17 mouse cellular contexts compared by ENCODE assay signal in the genomic region with DNA sequence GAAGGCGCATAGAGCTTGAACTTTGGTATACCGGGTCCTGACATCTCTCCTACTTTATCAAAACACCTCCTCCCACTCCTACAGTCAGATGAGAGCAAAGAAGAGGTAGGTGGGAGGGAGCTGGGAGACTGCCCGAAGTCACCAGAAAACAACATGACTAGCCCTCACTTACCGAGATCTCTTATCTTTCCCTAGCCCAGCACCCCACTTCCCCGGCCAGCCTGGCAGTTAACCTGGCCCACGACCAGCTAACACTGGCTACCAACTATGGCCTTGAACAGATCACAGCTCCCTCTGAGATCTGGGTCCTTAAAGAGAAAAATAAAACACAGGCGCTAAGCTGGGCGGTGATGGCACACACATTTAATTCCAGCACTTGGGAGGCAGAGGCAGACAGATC. TPM values are rescaled to one million over a fixed set of nuclear protein-coding genes. Genes with fewer than 3 reads are reported as not detected.
DNase-seq lines count a peak whose midpoint lies in the region; ATAC-seq and TF ChIP-seq lines count a peak whose summit lies in the region.
"Had no signal": no experiment of that assay in that cellular context is flagged by ENCODE, and none has a peak within 500 bp of the region (broad histone marks: within the 10 kb centered on the region; RNA-seq: fewer than 3 reads in every experiment).

No protein-coding gene starts in this region.

- H3K9ac ChIP-seq in heart, postnatal 0 days (replicated peaks; ENCODE audit: low read depth, low read length) = no peak overlapping the region
- no peak overlapping the region for H3K9ac ChIP-seq in liver, postnatal 0 days (replicated peaks)
- H3K9ac ChIP-seq: forebrain, embryonic 12.5 days; hindbrain, embryonic 14.5 days had no signal

- DNase-seq in heart, embryonic 10.5 days (ENCODE audit: low spot score) = no peak
- DNase-seq in heart, postnatal 14 days = no peak
- DNase-seq in heart, postnatal 0 days (ENCODE audit: low spot score) = no peak
- no peak for DNase-seq in heart, adult 18-20 months
- peak; percentile 78 for DNase-seq in 416B (ENCODE audit: low read depth)
- no peak for DNase-seq in liver, postnatal 0 days
- DNase-seq in kidney, adult 8-10 months = no peak
- DNase-seq: cerebellum, adult 9-10 months; kidney, adult 9 months; kidney, postnatal 36 days; lung, adult 18-20 months; lung, postnatal 14 days; thymus, postnatal 36 days had no signal

- no peaks in the 10 kb centered on the region for H3K9me3 ChIP-seq in heart, embryonic 10.5 days
- no peaks in the 10 kb centered on the region for H3K9me3 ChIP-seq in heart, postnatal 0 days (replicated peaks; ENCODE audit: control insufficient read depth, low read length)
- H3K9me3 ChIP-seq in liver, postnatal 0 days (ENCODE audit: low read length) = no peaks in the 10 kb centered on the region
- H3K9me3 ChIP-seq: forebrain, embryonic 12.5 days had no signal

- no peak for TF ChIP-seq EP300 in heart, postnatal 0 days (IDR thresholded peaks at IDR 0.05; ENCODE audit: low read depth)
- TF ChIP-seq EP300 in liver, postnatal 0 days (IDR thresholded peaks at IDR 0.05; ENCODE audit: low read depth) = no peak

- no peak overlapping the region for H3K4me3 ChIP-seq in heart, embryonic 10.5 days
- H3K4me3 ChIP-seq in heart, postnatal 0 days (ENCODE audit: low read depth, low read length) = no peak overlapping the region
- H3K4me3 ChIP-seq in liver, postnatal 0 days (ENCODE audit: low read depth, low read length) = no peak overlapping the region
- H3K4me3 ChIP-seq: forebrain, embryonic 12.5 days; megakaryocyte, embryonic 14.5 days had no signal

- ATAC-seq in heart, postnatal 0 days (ENCODE audit: insufficient read depth, low read depth) = no peak
- no peak for ATAC-seq in liver, postnatal 0 days
- ATAC-seq: midbrain, embryonic 16.5 days had no signal

- peak overlapping the region; percentile 22 for H3K4me2 ChIP-seq in heart, postnatal 0 days (ENCODE audit: low read depth, low read length)
- H3K4me2 ChIP-seq in liver, postnatal 0 days (ENCODE audit: low read depth, low read length) = peak overlapping the region; percentile 51
- H3K4me2 ChIP-seq: forebrain, embryonic 12.5 days had no signal

- intact Hi-C loops in heart, postnatal 14 days (cut with DNase I) = no loop called here

- H3K36me3 ChIP-seq in heart, embryonic 10.5 days = 0 out of 2 replicates have a peak, but pooled peaks cover 8% of the 10 kb centered on the region
- H3K36me3 ChIP-seq in heart, postnatal 0 days (replicated peaks; ENCODE audit: control insufficient read depth, insufficient read depth, low read length) = no peaks in the 10 kb centered on the region
- H3K36me3 ChIP-seq in liver, postnatal 0 days (replicated peaks; ENCODE audit: insufficient read depth, low read length) = peaks cover 9% of the 10 kb centered on the region; the same call in 1 of the 2 replicates
- H3K36me3 ChIP-seq: forebrain, embryonic 12.5 days had no signal

- peaks cover 68% of the 10 kb centered on the region for H3K4me1 ChIP-seq in heart, embryonic 10.5 days
- H3K4me1 ChIP-seq in heart, postnatal 0 days (ENCODE audit: control insufficient read depth, insufficient read depth) = peaks cover 35% of the 10 kb centered on the region
- peaks cover 27% of the 10 kb centered on the region for H3K4me1 ChIP-seq in liver, postnatal 0 days (ENCODE audit: insufficient read depth)

- TF ChIP-seq CTCF in heart, postnatal 0 days (IDR thresholded peaks at IDR 0.05; ENCODE audit: low read depth) = no peak
- TF ChIP-seq CTCF in liver, postnatal 0 days (IDR thresholded peaks at IDR 0.05; ENCODE audit: low read depth) = no peak

- H3K27me3 ChIP-seq in heart, embryonic 10.5 days (ENCODE audit: insufficient read depth, poor library complexity, severe bottlenecking) = no peaks in the 10 kb centered on the region
- H3K27me3 ChIP-seq in heart, postnatal 0 days (ENCODE audit: control insufficient read depth, insufficient read depth, low read length) = no peaks in the 10 kb centered on the region
- H3K27me3 ChIP-seq in liver, postnatal 0 days (ENCODE audit: insufficient read depth, low read length) = no peaks in the 10 kb centered on the region
- H3K27me3 ChIP-seq: forebrain, embryonic 12.5 days; megakaryocyte, embryonic 14.5 days had no signal

- 55% methylated on average over 8 of the region's 8 CpGs for WGBS in heart, embryonic 10.5 days
- 39% methylated on average over 8 of the region's 8 CpGs for whole genome bisulfite sequencing in heart, postnatal 0 days
- 61% methylated on average over 8 of the region's 8 CpGs for WGBS in liver, postnatal 0 days (ENCODE audit: insufficient replicate concordance)

- H3K27ac ChIP-seq in heart, embryonic 10.5 days = peak overlapping the region; percentile 23; the same call in 1 of the 2 replicates
- peak overlapping the region; percentile 62 for H3K27ac ChIP-seq in heart, postnatal 0 days (ENCODE audit: low read depth)
- H3K27ac ChIP-seq in liver, postnatal 0 days (ENCODE audit: low read depth) = peak overlapping the region; percentile 82
- H3K27ac ChIP-seq: forebrain, embryonic 12.5 days; hindbrain, embryonic 14.5 days had no signal

RNA-seq across cellular contexts. Expression of a gene that starts 14.5 kb away (rescaled TPM):
- polyA plus RNA-seq in heart, embryonic 10.5 days (2016; fragmentation: Nextera tagmentation; extraction: Ambion mirVana) = 73.1 and 94.3 TPM in 2 replicates
- total RNA-seq in heart, postnatal 14 days (2021) = 10 to 100 TPM; 60.1 to 77.5 TPM
- 79.8 and 84.2 TPM in 2 replicates for total RNA-seq in heart, postnatal 0 days (2014; rRNA removed; ENCODE audit: low replicate concordance)
- polyA plus RNA-seq in heart, postnatal 0 days (2015; fragmentation: Nextera tagmentation; extraction: Ambion mirVana) = 53.7 and 58.2 TPM in 2 replicates
- 10 to 100 TPM; 26.6 to 34.7 TPM for total RNA-seq in heart, adult 18-20 months (2021)
- polyA plus RNA-seq in liver, postnatal 0 days (2015; fragmentation: Nextera tagmentation; extraction: Ambion mirVana) = 105 and 109 TPM in 2 replicates

Comparison
In these comparisons a context has a peak if more than half of its experiments do, and no peak if none do; other contexts are left out.
1. H3K27ac ChIP-seq: peak in every context shown above with its lines; median percentile 82 in liver, postnatal 0 days; 62 in heart, postnatal 0 days; 23 in heart, embryonic 10.5 days.